Mouse (Mus musculus) NIH3T3 (cell line): ENCODE results near the gene C1qtnf9.

Experiments used
- DNase-seq: peaks from one replicate; pipeline ENCODE4 v3.0.0-alpha.2; 2012; ENCODE audit warnings: low read depth

Gene C1qtnf9

GRCm38 (mm10) chr14:60751581-60751980, 16.4 kb upstream of the C1qtnf9 start:
- DNase-seq, result no peak

- no peak for DNase-seq
Observed at GRCm38 (mm10) chr14:60752892-60753800, 14.8 kb upstream of the C1qtnf9 start.

- DNase-seq, result no peak
Observed at GRCm38 (mm10) chr14:60753801-60754126, 14.2 kb upstream of the C1qtnf9 start.

- no peak for DNase-seq
Observed at GRCm38 (mm10) chr14:60754656-60755055, 13.3 kb upstream of the C1qtnf9 start.

GRCm38 (mm10) chr14:60756271-60756670, 11.7 kb upstream of the C1qtnf9 start:
- no peak for DNase-seq

GRCm38 (mm10) chr14:60757265-60757664, 10.7 kb upstream of the C1qtnf9 start:
- no peak for DNase-seq

- no peak for DNase-seq
Observed at GRCm38 (mm10) chr14:60757722-60758121, 10.2 kb upstream of the C1qtnf9 start.

GRCm38 (mm10) chr14:60759097-60759496, 8.8 kb upstream of the C1qtnf9 start:
- no peak for DNase-seq

- DNase-seq, result no peak
Observed at GRCm38 (mm10) chr14:60761801-60762200, 6.1 kb upstream of the C1qtnf9 start.

GRCm38 (mm10) chr14:60762754-60763153, 5.2 kb upstream of the C1qtnf9 start:
- DNase-seq, result no peak

GRCm38 (mm10) chr14:60763746-60764145, 4.2 kb upstream of the C1qtnf9 start:
- DNase-seq, result no peak

- no peak for DNase-seq
Observed at GRCm38 (mm10) chr14:60764526-60764925, 3.4 kb upstream of the C1qtnf9 start.

- DNase-seq, result no peak
Observed at GRCm38 (mm10) chr14:60765025-60765424, 2.9 kb upstream of the C1qtnf9 start.

GRCm38 (mm10) chr14:60769340-60769739, 1.4 kb downstream of the C1qtnf9 start:
- DNase-seq, result no peak

- no peak for DNase-seq
Observed at GRCm38 (mm10) chr14:60770594-60770993, 2.7 kb downstream of the C1qtnf9 start.

- peak; percentile 60 for DNase-seq
Observed at GRCm38 (mm10) chr14:60771057-60771456, 3.1 kb downstream of the C1qtnf9 start.

- no peak for DNase-seq
Observed at GRCm38 (mm10) chr14:60773476-60773875, 5.5 kb downstream of the C1qtnf9 start.

GRCm38 (mm10) chr14:60776521-60776920, 8.6 kb downstream of the C1qtnf9 start:
- DNase-seq, result no peak

GRCm38 (mm10) chr14:60777485-60777919, 9.6 kb downstream of the C1qtnf9 start:
- peak; percentile 28 for DNase-seq

- DNase-seq, result no peak
Observed at GRCm38 (mm10) chr14:60779198-60779597, 11.3 kb downstream of the C1qtnf9 start.

GRCm38 (mm10) chr14:60782121-60782656, 14.3 kb downstream of the C1qtnf9 start:
- no peak for DNase-seq

GRCm38 (mm10) chr14:60783196-60783595, 15.3 kb downstream of the C1qtnf9 start:
- no peak for DNase-seq
